Mouse (Mus musculus) embryonic stem cell, embryonic (primary cell): ENCODE results near the gene Efcab8.

Source experiments
- CTCF ChIA-PET, 4 experiments: fragments of 300-600 bp in 2 of 4; fragments of 350-600 bp in 2 of 4; sonication (Branson Sonifier 250); formaldehyde crosslinking; loops; one replicate each; lab custom pipeline; 2022; ENCODE audit warnings: inconsistent platforms in 2 of 4; lab: Charles Lee
- POLR2A ChIA-PET, 4 experiments: fragments of 300-600 bp in 2 of 4; fragments of 350-600 bp in 2 of 4; sonication (Branson Sonifier 250); formaldehyde crosslinking; loops; one replicate each; lab custom pipeline; 2022; ENCODE audit warnings: antibody characterized with exemption in 4 of 4, inconsistent platforms in 1 of 4; lab: Charles Lee

The Efcab8 gene

GRCm38 (mm10) chr2:153779394-153779981, at the start of gene Efcab8:
Gene Efcab8 (plus strand): TSS chr2:153779931.
- POLR2A ChIA-PET, result interaction anchor here (0.6 to 2.3 kb wide), 27 partner anchors 9 to 1566 kb away, joined by 3 to 11 read pairs (median 5); partner anchors contain the start of gene Mapre1 (in 2 of the 4)
- CTCF ChIA-PET, result interaction anchor here in 3 of 4 experiments (0.6 to 1.4 kb wide), 6 partner anchors 12 to 1900 kb away, joined by 3 to 8 read pairs (median 4); no protein-coding TSS in a partner anchor

GRCm38 (mm10) chr2:153734033-153734432, 45.7 kb upstream of the Efcab8 start:
- POLR2A ChIA-PET, result interaction anchor here in 1 of 4 experiments (0.5 kb wide), 1 partner anchor 114 kb away, joined by 4 read pairs; no protein-coding TSS in a partner anchor
- CTCF ChIA-PET, result interaction anchor here in 1 of 4 experiments (0.6 kb wide), 1 partner anchor 631 kb away, joined by 3 read pairs; no protein-coding TSS in a partner anchor

GRCm38 (mm10) chr2:153740500-153741436, 39.0 kb upstream of the Efcab8 start, which contains the start of gene Mapre1:
Gene Mapre1 (plus strand): TSS chr2:153741274.
- CTCF ChIA-PET, result interaction anchor here in 2 of 4 experiments (0.7 to 1.1 kb wide), 3 partner anchors 46 to 298 kb away, joined by 3 to 6 read pairs (median 4); no protein-coding TSS in a partner anchor

GRCm38 (mm10) chr2:153741437-153742065, 38.2 kb upstream of the Efcab8 start:
- CTCF ChIA-PET, result interaction anchor here in 1 of 4 experiments (0.7 kb wide), 1 partner anchor 129 kb away, joined by 3 read pairs; no protein-coding TSS in a partner anchor
- POLR2A ChIA-PET, result interaction anchor here in 3 of 4 experiments (0.6 to 6.0 kb wide), 45 partner anchors 9 to 685 kb away, joined by 3 to 59 read pairs (median 4); partner anchors contain the start of genes Dnmt3b (in 2 of the 3), Efcab8 (in 2 of the 3) and Asxl1 (in 1 of the 3)

More at GRCm38 (mm10) chr2:153740500-153741436, 39.0 kb upstream of the Efcab8 start, which contains the start of gene Mapre1:
- POLR2A ChIA-PET, result interaction anchor here (0.5 to 6.0 kb wide), 56 partner anchors 8 to 1598 kb away, joined by 3 to 59 read pairs (median 4); partner anchors contain the start of genes Efcab8 (in 3 of the 4), Dnmt3b (in 2 of the 4) and Bpifb5 (in 1 of the 4)

GRCm38 (mm10) chr2:153747994-153748393, 31.7 kb upstream of the Efcab8 start:
- POLR2A ChIA-PET, result interaction anchor here in 2 of 4 experiments (1.0 to 1.5 kb wide), 4 partner anchors 10 to 47 kb away, joined by 3 to 4 read pairs (median 3); no protein-coding TSS in a partner anchor
- CTCF ChIA-PET, result no interaction called here

GRCm38 (mm10) chr2:153750363-153750762, 29.4 kb upstream of the Efcab8 start:
- ChIA-PET CTCF (no interaction called here), POLR2A (interaction anchor here in 3 of 4 experiments (0.5 to 6.7 kb wide), 10 partner anchors 7 to 305 kb away, joined by 3 to 59 read pairs (median 4); partner anchors contain the start of genes Mapre1 (in 3 of the 3) and Efcab8 (in 1 of the 3))

GRCm38 (mm10) chr2:153762121-153762520, 17.6 kb upstream of the Efcab8 start:
- CTCF ChIA-PET, result no interaction called here
- POLR2A ChIA-PET, result interaction anchor here in 1 of 4 experiments (1.0 kb wide), 1 partner anchor 17 kb away, joined by 5 read pairs; the partner anchor contains the start of gene Efcab8

GRCm38 (mm10) chr2:153767484-153767883, 12.2 kb upstream of the Efcab8 start:
- POLR2A ChIA-PET, result interaction anchor here (0.6 to 2.1 kb wide), 10 partner anchors 12 to 665 kb away, joined by 3 to 11 read pairs (median 4); partner anchors contain the start of genes Mapre1 (in 3 of the 4) and Efcab8 (in 1 of the 4)
- CTCF ChIA-PET, result interaction anchor here in 1 of 4 experiments (1.7 kb wide), 1 partner anchor 28 kb away, joined by 3 read pairs; no protein-coding TSS in a partner anchor

GRCm38 (mm10) chr2:153768881-153769280, 10.8 kb upstream of the Efcab8 start:
- POLR2A ChIA-PET, result interaction anchor here in 2 of 4 experiments (1.1 to 1.9 kb wide), 3 partner anchors 10 to 11 kb away, joined by 3 to 11 read pairs (median 3); partner anchors contain the start of gene Efcab8 (in 1 of the 2)
- CTCF ChIA-PET, result interaction anchor here in 2 of 4 experiments (0.6 to 1.7 kb wide), 2 partner anchors 26 to 724 kb away, joined by 3 to 5 read pairs; no protein-coding TSS in a partner anchor

- POLR2A ChIA-PET, result interaction anchor here in 2 of 4 experiments (1.0 to 2.2 kb wide), 6 partner anchors 15 to 30 kb away, joined by 3 to 7 read pairs (median 4); no protein-coding TSS in a partner anchor
- CTCF ChIA-PET, result interaction anchor here in 1 of 4 experiments (1.3 kb wide), 1 partner anchor 35 kb away, joined by 4 read pairs; no protein-coding TSS in a partner anchor
These were observed 6.8 kb upstream of the Efcab8 start for GRCm38 (mm10) chr2:153772950-153773349.

GRCm38 (mm10) chr2:153775472-153775871, 4.3 kb upstream of the Efcab8 start:
- ChIA-PET CTCF (interaction anchor here in 1 of 4 experiments (0.7 kb wide), 1 partner anchor 400 kb away, joined by 7 read pairs; no protein-coding TSS in a partner anchor), POLR2A (interaction anchor here in 2 of 4 experiments (0.5 to 0.7 kb wide), 3 partner anchors 33 to 198 kb away, joined by 3 to 7 read pairs (median 3); no protein-coding TSS in a partner anchor)

- POLR2A ChIA-PET, result interaction anchor here in 3 of 4 experiments (0.6 to 2.3 kb wide), 21 partner anchors 8 to 1567 kb away, joined by 3 to 11 read pairs (median 5); partner anchors contain the start of gene Mapre1 (in 2 of the 3)
- CTCF ChIA-PET, result interaction anchor here in 3 of 4 experiments (0.6 to 1.4 kb wide), 4 partner anchors 16 to 1899 kb away, joined by 3 to 8 read pairs (median 6); no protein-coding TSS in a partner anchor
These were observed 931 bp upstream of the Efcab8 start for GRCm38 (mm10) chr2:153778638-153779362.

- ChIA-PET CTCF (no interaction called here), POLR2A (interaction anchor here in 2 of 4 experiments (1.2 kb wide), 2 partner anchors 10 to 29 kb away, joined by 3 read pairs; no protein-coding TSS in a partner anchor)
These were observed 1.4 kb downstream of the Efcab8 start for GRCm38 (mm10) chr2:153781181-153781580.

GRCm38 (mm10) chr2:153784668-153785067, 4.9 kb downstream of the Efcab8 start:
- CTCF ChIA-PET, result no interaction called here
- POLR2A ChIA-PET, result interaction anchor here in 3 of 4 experiments (0.6 to 1.5 kb wide), 5 partner anchors 9 to 163 kb away, joined by 3 to 6 read pairs (median 4); no protein-coding TSS in a partner anchor

GRCm38 (mm10) chr2:153793366-153793765, 13.6 kb downstream of the Efcab8 start:
- ChIA-PET POLR2A (interaction anchor here in 2 of 4 experiments (0.7 to 2.4 kb wide), 2 partner anchors 8 to 51 kb away, joined by 3 to 7 read pairs; no protein-coding TSS in a partner anchor), CTCF (interaction anchor here in 1 of 4 experiments (1.7 kb wide), 1 partner anchor 160 kb away, joined by 4 read pairs; no protein-coding TSS in a partner anchor)
